Mouse (Mus musculus) hindbrain, embryonic 10.5 days (tissue): ENCODE results near the gene Gm19426. TPM values are rescaled to one million over a fixed set of nuclear protein-coding genes. Genes with fewer than 3 reads are reported as not detected.

Experiments
- DNase-seq: peaks from one replicate; pipeline ENCODE4 v3.0.0-alpha.2; 2017; ENCODE audit warnings: low spot score
- H3K27ac ChIP-seq: fragments of 300-500 bp; sonication (generic); 2 replicates; pipeline ENCODE4 v1.5.1; 2016; ENCODE audit warnings: mild to moderate bottlenecking, moderate library complexity
- H3K27me3 ChIP-seq: fragments of 300-500 bp; sonication (generic); 2 replicates; pipeline ENCODE4 v1.6.1; 2016; ENCODE audit warnings: mild to moderate bottlenecking; ENCODE audit not compliant: poor library complexity, insufficient read depth, severe bottlenecking
- H3K36me3 ChIP-seq: fragments of 300-500 bp; sonication (generic); 2 replicates; pipeline ENCODE4 v1.6.1; 2016; ENCODE audit warnings: mild to moderate bottlenecking, moderate library complexity
- H3K4me1 ChIP-seq: fragments of 300-500 bp; sonication (generic); replicated peaks from 2 replicates; pipeline ENCODE4 v1.6.1; 2016; ENCODE audit warnings: mild to moderate bottlenecking
- H3K4me3 ChIP-seq: fragments of 300-500 bp; sonication (generic); 2 replicates; pipeline ENCODE4 v1.5.1; 2016; ENCODE audit warnings: mild to moderate bottlenecking, moderate library complexity
- H3K9me3 ChIP-seq: fragments of 300-500 bp; sonication (generic); 2 replicates; pipeline ENCODE4 v1.6.1; 2016; ENCODE audit warnings: mild to moderate bottlenecking, moderate library complexity
- WGBS: fragments of 180-500 bp; shearing (Covaris S2); methylation state at CpG from one replicate; pipeline ENCODE4 v1.1.7; 2016; 5-methylcytosine and 5-hydroxymethylcytosine counted together
- microRNA counts: library from miRNA; unstranded; fragments of <30 nt; microRNA quantifications from one replicate; lab custom pipeline; 2017
- polyA plus RNA-seq: library from polyadenylated mRNA; unstranded; fragments of >200 nt; fragmentation: Nextera tagmentation; extraction: Ambion mirVana; gene quantifications from 2 replicates; pipeline ENCODE4 v1.2.1, GENCODE M21; 2016

Gm19426 gene
- polyA plus RNA-seq, 1 experiment from 2014 or later: 10.4 TPM

GRCm38 (mm10) chr2:84714422-84714810 lies 29.0 kb downstream of the Gm19426 start:
- under 1% methylated on average over 26 of the region's 26 CpGs for WGBS
- DNase-seq: no peak
- no peaks in the 10 kb centered on the region for H3K27me3 ChIP-seq
- H3K4me3 ChIP-seq: peak overlapping the region; percentile 96
- H3K4me1 ChIP-seq: peaks cover 27% of the 10 kb centered on the region
- peaks cover 20% of the 10 kb centered on the region for H3K36me3 ChIP-seq
- H3K9me3 ChIP-seq: no peaks in the 10 kb centered on the region
- H3K27ac ChIP-seq: peak overlapping the region; percentile 97

- Histone ChIP-seq H3K9me3 (no peaks in the 10 kb centered on the region), H3K4me1 (peaks cover 25% of the 10 kb centered on the region), H3K27me3 (no peaks in the 10 kb centered on the region), H3K27ac (no peak overlapping the region), H3K4me3 (no peak overlapping the region), H3K36me3 (peaks cover 45% of the 10 kb centered on the region)
- 91% methylated on average over 2 of the region's 2 CpGs for WGBS
- no peak for DNase-seq
Measured at GRCm38 (mm10) chr2:84711898-84712297, 31.6 kb downstream of the Gm19426 start.

GRCm38 (mm10) chr2:84707523-84707922 lies 35.9 kb downstream of the Gm19426 start:
- no peaks in the 10 kb centered on the region for H3K9me3 ChIP-seq
- no peak overlapping the region for H3K4me3 ChIP-seq
- H3K4me1 ChIP-seq: 0 out of 2 replicates have a peak, but pooled peaks cover 3% of the 10 kb centered on the region
- WGBS: 85% methylated on average over 1 of the region's 1 CpGs
- peaks cover 88% of the 10 kb centered on the region for H3K36me3 ChIP-seq
- no peak for DNase-seq
- H3K27me3 ChIP-seq: no peaks in the 10 kb centered on the region
- H3K27ac ChIP-seq: no peak overlapping the region

- Histone ChIP-seq H3K4me1 (no peaks in the 10 kb centered on the region), H3K9me3 (no peaks in the 10 kb centered on the region), H3K36me3 (peaks cover 97% of the 10 kb centered on the region), H3K4me3 (no peak overlapping the region), H3K27ac (no peak overlapping the region), H3K27me3 (no peaks in the 10 kb centered on the region)
- 89% methylated on average over 1 of the region's 1 CpGs for WGBS
- no peak for DNase-seq
Measured at GRCm38 (mm10) chr2:84705295-84705694, 38.2 kb downstream of the Gm19426 start.

GRCm38 (mm10) chr2:84704329-84704728 lies 39.1 kb downstream of the Gm19426 start:
- H3K4me3 ChIP-seq: no peak overlapping the region

GRCm38 (mm10) chr2:84703497-84703896 lies 40.0 kb downstream of the Gm19426 start:
- H3K27ac ChIP-seq: no peak overlapping the region
- 98% methylated on average over 1 of the region's 1 CpGs for WGBS
- H3K27me3 ChIP-seq: no peaks in the 10 kb centered on the region
- no peaks in the 10 kb centered on the region for H3K4me1 ChIP-seq
- H3K4me3 ChIP-seq: no peak overlapping the region
- H3K36me3 ChIP-seq: peaks cover 97% of the 10 kb centered on the region
- no peaks in the 10 kb centered on the region for H3K9me3 ChIP-seq
- no peak for DNase-seq

More at GRCm38 (mm10) chr2:84704329-84704728, 39.1 kb downstream of the Gm19426 start:
- peaks cover 97% of the 10 kb centered on the region for H3K36me3 ChIP-seq
- no peak for DNase-seq
- no peaks in the 10 kb centered on the region for H3K4me1 ChIP-seq
- H3K27me3 ChIP-seq: no peaks in the 10 kb centered on the region
- H3K9me3 ChIP-seq: no peaks in the 10 kb centered on the region
- H3K27ac ChIP-seq: no peak overlapping the region
- 84% methylated on average over 5 of the region's 5 CpGs for WGBS

GRCm38 (mm10) chr2:84695007-84695695 lies 48.3 kb downstream of the Gm19426 start:
- Histone ChIP-seq H3K4me1 (no peaks in the 10 kb centered on the region), H3K27me3 (no peaks in the 10 kb centered on the region), H3K9me3 (no peaks in the 10 kb centered on the region), H3K36me3 (peaks cover 96% of the 10 kb centered on the region), H3K27ac (no peak overlapping the region), H3K4me3 (no peak overlapping the region)
- DNase-seq: no peak
- 93% methylated on average over 5 of the region's 5 CpGs for WGBS

MicroRNAs encoded within 50 kb of the gene (microRNA counts, 519-probe panel; counts per million panel counts)
- microRNA mmu-miR-130a (lab: Ali Mortazavi, UCI): 6,161 counts per million, percentile 98 among the panel's probes with 10 or more counts

Other genes with a start within 250 kb of the Gm19426 start
- gene Ctnnd1, start 92.9 kb downstream of the Gm19426 start, polyA plus RNA-seq: 33.2 and 39.7 TPM in 2 replicates
- 0.25 and 0.31 TPM in 2 replicates for gene Btbd18, start 84.6 kb downstream of the Gm19426 start, polyA plus RNA-seq
- 515 and 539 TPM in 2 replicates for gene Selenoh, start 72.9 kb downstream of the Gm19426 start, polyA plus RNA-seq
- gene Gm28635, start 65.6 kb downstream of the Gm19426 start, polyA plus RNA-seq: not detected in 2 replicates
- gene Med19, start 65.3 kb downstream of the Gm19426 start, polyA plus RNA-seq: 47.1 and 47.6 TPM in 2 replicates
- gene Tmx2, start 64.5 kb downstream of the Gm19426 start, polyA plus RNA-seq: 151 and 167 TPM in 2 replicates
- gene Zdhhc5, start 28.5 kb downstream of the Gm19426 start, polyA plus RNA-seq: 25.4 and 26.7 TPM in 2 replicates
- gene Clp1, start 16.3 kb downstream of the Gm19426 start, polyA plus RNA-seq: 49.6 and 53.6 TPM in 2 replicates
- 10.0 and 14.6 TPM in 2 replicates for gene Ypel4, start 9.6 kb downstream of the Gm19426 start, polyA plus RNA-seq
- gene Serping1, start 31.8 kb upstream of the Gm19426 start, polyA plus RNA-seq: 29.4 and 43.1 TPM in 2 replicates
- gene Ube2l6, start 55.2 kb upstream of the Gm19426 start, polyA plus RNA-seq: 37.2 and 41.6 TPM in 2 replicates
- 0.09 and 0.14 TPM in 2 replicates for gene Smtnl1, start 79.0 kb upstream of the Gm19426 start, polyA plus RNA-seq
- 56.3 and 58.9 TPM in 2 replicates for gene Timm10, start 83.3 kb upstream of the Gm19426 start, polyA plus RNA-seq
- 23.1 and 28.6 TPM in 2 replicates for gene Slc43a1, start 95.2 kb upstream of the Gm19426 start, polyA plus RNA-seq
- 3.8 and 4.0 TPM in 2 replicates for gene Rtn4rl2, start 143.1 kb upstream of the Gm19426 start, polyA plus RNA-seq
- gene Slc43a3, start 192.9 kb upstream of the Gm19426 start, polyA plus RNA-seq: 21.5 and 26.6 TPM in 2 replicates
- gene Prg2, start 236.8 kb upstream of the Gm19426 start, polyA plus RNA-seq: not detected in 2 replicates
- gene Prg3, start 244.6 kb upstream of the Gm19426 start, polyA plus RNA-seq: not detected in 2 replicates